Mouse (Mus musculus) left cerebral cortex, adult 2 months (tissue): ENCODE measurements around the gene Ptpn7. TPM values are rescaled to one million over a fixed set of nuclear protein-coding genes. Genes with fewer than 3 reads are reported as not detected.

Experiments used
- DNase-seq, 2 experiments: peaks; one replicate each; pipeline ENCODE4 v3.0.0; 2021 to 2022; ENCODE audit warnings: low spot score in 2 of 2, mixed read lengths in 1 of 2; ENCODE audit errors: extremely low spot score in 1 of 2
- H3K27ac ChIP-seq: fragments of 200-600 bp; 2 replicates; pipeline ENCODE4 v1.8.1; 2022
- H3K4me3 ChIP-seq: fragments of 200-600 bp; 2 replicates; pipeline ENCODE4 v1.8.1; 2022
- CTCF ChIP-seq: fragments of 200-600 bp; IDR thresholded peaks from 2 replicates; pipeline ENCODE4 v1.8.1; 2022; ENCODE audit warnings: antibody characterized with exemption, mild to moderate bottlenecking, moderate library complexity
- intact Hi-C: fragments of 180-260 bp; cut with DNase I; formaldehyde crosslinking; loops from one replicate; pipeline ENCODE4 v1.15.1; 2025
- total RNA-seq, 2 experiments: library from RNA; stranded (reverse); gene quantifications; 2 replicates each; pipeline ENCODE4 v1.2.3; 2021

Ptpn7 gene
- total RNA-seq, 2 experiments from 2014 or later: 0.09 to 0.37 TPM

- no peak for DNase-seq
- TF ChIP-seq CTCF: no peak; the same call in 1 of the 2 replicates
- intact Hi-C loops: no loop called here
- H3K27ac ChIP-seq: no peak overlapping the region
- no peak overlapping the region for H3K4me3 ChIP-seq
These were observed 2.0 kb upstream of the Ptpn7 start for GRCm38 (mm10) chr1:135130376-135131018.

- TF ChIP-seq CTCF: no peak
- no peak overlapping the region for H3K4me3 ChIP-seq
- no peak overlapping the region for H3K27ac ChIP-seq
- DNase-seq: no peak
- intact Hi-C loops: no loop called here
These were observed 1.5 kb upstream of the Ptpn7 start for GRCm38 (mm10) chr1:135131034-135131433.

- DNase-seq: no peak
- intact Hi-C loops: no loop called here
- Histone ChIP-seq H3K4me3 (no peak overlapping the region), H3K27ac (no peak overlapping the region)
- no peak for TF ChIP-seq CTCF
These were observed 940 bp upstream of the Ptpn7 start for GRCm38 (mm10) chr1:135131560-135131959.

- no peak for DNase-seq
- intact Hi-C loops: no loop called here
- Histone ChIP-seq H3K4me3 (no peak overlapping the region), H3K27ac (no peak overlapping the region)
- no peak for TF ChIP-seq CTCF
These were observed 431 bp downstream of the Ptpn7 start for GRCm38 (mm10) chr1:135132893-135133369.

GRCm38 (mm10) chr1:135133678-135134435 lies 1.4 kb downstream of the Ptpn7 start:
- Histone ChIP-seq H3K27ac (no peak overlapping the region), H3K4me3 (no peak overlapping the region)
- intact Hi-C loops: no loop called here
- no peak for TF ChIP-seq CTCF
- no peak for DNase-seq

- intact Hi-C loops: no loop called here
- Histone ChIP-seq H3K4me3 (no peak overlapping the region), H3K27ac (no peak overlapping the region)
- DNase-seq: no peak
- TF ChIP-seq CTCF: no peak
These were observed 2.7 kb downstream of the Ptpn7 start for GRCm38 (mm10) chr1:135135111-135135787.

GRCm38 (mm10) chr1:135136500-135136899 lies 4.0 kb downstream of the Ptpn7 start:
- H3K27ac ChIP-seq: no peak overlapping the region
- H3K4me3 ChIP-seq: no peak overlapping the region
- peak in 1 of 2 experiments; percentile 67 for DNase-seq
- TF ChIP-seq CTCF: peak; percentile 85
- intact Hi-C loops: loop anchor here (1.0 kb wide), 1 partner anchor 26 kb away; no protein-coding TSS in a partner anchor

GRCm38 (mm10) chr1:135139906-135140305 lies 7.4 kb downstream of the Ptpn7 start:
- TF ChIP-seq CTCF: no peak
- intact Hi-C loops: no loop called here
- no peak for DNase-seq
- no peak overlapping the region for H3K4me3 ChIP-seq
- H3K27ac ChIP-seq: no peak overlapping the region

GRCm38 (mm10) chr1:135142452-135142851 lies 10.0 kb downstream of the Ptpn7 start:
- intact Hi-C loops: no loop called here
- DNase-seq: no peak
- Histone ChIP-seq H3K27ac (no peak overlapping the region), H3K4me3 (no peak overlapping the region)
- no peak for TF ChIP-seq CTCF

GRCm38 (mm10) chr1:135143940-135144339 lies 11.4 kb downstream of the Ptpn7 start:
- H3K27ac ChIP-seq: no peak overlapping the region
- intact Hi-C loops: no loop called here
- TF ChIP-seq CTCF: no peak

GRCm38 (mm10) chr1:135146077-135146945 lies 13.8 kb downstream of the Ptpn7 start, which contains the start of gene Arl8a:
Gene Arl8a (plus strand): TSS chr1:135146824.
- Histone ChIP-seq H3K27ac (peak within 1 kb of the TSS; percentile 98), H3K4me3 (peak within 1 kb of the TSS; percentile 75)
- peak; percentile 87 to 89 for DNase-seq
- TF ChIP-seq CTCF: no peak
- intact Hi-C loops: loop anchor here (2.0 kb wide), 1 partner anchor 222 kb away; no protein-coding TSS in a partner anchor

More at GRCm38 (mm10) chr1:135143940-135144339, 11.4 kb downstream of the Ptpn7 start:
- no peak for DNase-seq
- H3K4me3 ChIP-seq: no peak overlapping the region
